Mouse (Mus musculus): ENCODE measurements around the gene Klrg1. TPM values are rescaled to one million over a fixed set of nuclear protein-coding genes. Genes with fewer than 3 reads are reported as not detected.

Klrg1 gene
- polyA plus RNA-seq, 1 experiment from 2014 or later: not detected

DNA sequence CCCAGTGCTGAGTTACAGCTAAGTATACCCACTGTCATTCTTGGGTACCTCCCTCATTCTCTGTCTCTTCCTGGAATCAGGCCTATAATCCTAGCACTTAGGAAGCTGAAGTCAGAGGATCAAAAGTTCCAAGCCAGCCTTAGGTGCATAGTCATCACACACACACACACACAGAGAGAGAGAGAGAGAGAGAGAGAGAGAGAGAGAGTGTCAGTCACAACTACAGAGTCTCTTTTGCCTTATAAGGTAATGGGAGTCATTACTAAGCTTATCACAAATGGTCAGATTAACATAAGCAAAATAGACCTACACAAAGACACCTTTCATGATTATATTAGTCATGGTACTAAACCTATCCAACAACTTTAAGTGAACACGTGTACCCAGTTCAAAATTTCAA is 6.6 kb upstream of the Klrg1 start:
- H3K4me3 ChIP-seq (ENCODE audit: low read depth, low read length): no peak overlapping the region
- no peaks in the 10 kb centered on the region for H3K36me3 ChIP-seq (ENCODE audit: insufficient read depth, low read length)
- H3K4me2 ChIP-seq (replicated peaks; ENCODE audit: low read depth, low read length): no peak overlapping the region
- WGBS: 71% methylated on average over 1 of the region's 1 CpGs
- H3K4me1 ChIP-seq (ENCODE audit: insufficient read depth, low read depth, low read length): no peaks in the 10 kb centered on the region
- no peak overlapping the region for H3K27ac ChIP-seq (ENCODE audit: low read length)
- no peak for ATAC-seq
- H3K9me3 ChIP-seq (ENCODE audit: low read length): no peaks in the 10 kb centered on the region
- no peaks in the 10 kb centered on the region for H3K27me3 ChIP-seq (replicated peaks; ENCODE audit: insufficient read depth, low read length)
- no peak for TF ChIP-seq CTCF (IDR thresholded peaks at IDR 0.05)
- no peak for TF ChIP-seq EP300 (IDR thresholded peaks at IDR 0.05)
- DNase-seq (ENCODE audit: low spot score): no peak
- H3K9ac ChIP-seq (replicated peaks; ENCODE audit: low read depth): no peak overlapping the region

DNA sequence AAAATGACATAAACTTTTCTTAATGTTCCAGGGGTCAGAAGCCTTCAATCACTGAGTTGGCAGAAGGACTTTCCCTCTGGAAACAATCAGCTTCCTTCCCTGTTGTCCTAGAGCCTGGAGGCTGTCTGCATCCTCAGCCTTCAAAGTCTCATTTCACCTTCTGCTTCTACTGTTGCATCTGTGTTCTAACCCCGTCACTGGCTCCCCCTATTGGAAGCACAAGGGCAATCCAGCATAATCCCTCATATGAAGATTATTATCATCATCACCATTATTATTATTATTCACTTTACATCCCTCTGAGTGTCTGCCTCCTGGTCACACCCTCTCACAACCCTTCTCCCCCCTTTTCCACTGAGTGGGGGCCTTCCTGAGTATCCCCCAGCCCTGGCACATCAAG is 5.6 kb upstream of the Klrg1 start:
- Histone ChIP-seq H3K27me3 (replicated peaks; ENCODE audit: insufficient read depth, low read length) (no peaks in the 10 kb centered on the region), H3K4me1 (ENCODE audit: insufficient read depth, low read depth, low read length) (no peaks in the 10 kb centered on the region), H3K9me3 (ENCODE audit: low read length) (no peaks in the 10 kb centered on the region), H3K36me3 (ENCODE audit: insufficient read depth, low read length) (no peaks in the 10 kb centered on the region), H3K4me3 (ENCODE audit: low read depth, low read length) (no peak overlapping the region), H3K9ac (replicated peaks; ENCODE audit: low read depth) (no peak overlapping the region), H3K4me2 (replicated peaks; ENCODE audit: low read depth, low read length) (no peak overlapping the region), H3K27ac (ENCODE audit: low read length) (no peak overlapping the region)
- TF ChIP-seq CTCF (IDR thresholded peaks at IDR 0.05) (peak; percentile 25), EP300 (IDR thresholded peaks at IDR 0.05) (no peak)
- WGBS: 30% methylated on average over 1 of the region's 1 CpGs
- ATAC-seq (no peak), DNase-seq (ENCODE audit: low spot score) (no peak)

DNA sequence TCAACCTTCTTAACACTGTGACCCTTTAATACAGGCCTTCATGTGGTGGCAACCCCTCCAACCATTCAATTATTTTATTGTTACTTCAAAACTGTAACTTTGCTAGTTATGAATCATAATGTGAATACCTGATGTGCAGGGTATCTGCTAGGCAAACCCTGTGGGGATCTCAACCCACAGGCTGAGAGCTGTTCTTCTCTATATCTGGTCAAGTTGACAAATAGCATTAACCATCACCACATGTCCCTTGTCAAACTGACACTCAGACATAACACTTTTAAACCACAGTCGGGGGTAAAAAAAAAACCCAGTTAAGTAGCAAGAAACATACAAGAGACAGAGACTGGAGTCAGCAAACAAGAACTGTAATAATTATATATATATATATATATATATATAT is 2.1 kb upstream of the Klrg1 start:
- ATAC-seq (no peak), DNase-seq (ENCODE audit: low spot score) (no peak)
- Histone ChIP-seq H3K36me3 (ENCODE audit: insufficient read depth, low read length) (no peaks in the 10 kb centered on the region), H3K9ac (replicated peaks; ENCODE audit: low read depth) (no peak overlapping the region), H3K9me3 (ENCODE audit: low read length) (no peaks in the 10 kb centered on the region), H3K4me2 (replicated peaks; ENCODE audit: low read depth, low read length) (no peak overlapping the region), H3K4me3 (ENCODE audit: low read depth, low read length) (no peak overlapping the region), H3K4me1 (ENCODE audit: insufficient read depth, low read depth, low read length) (no peaks in the 10 kb centered on the region), H3K27me3 (replicated peaks; ENCODE audit: insufficient read depth, low read length) (no peaks in the 10 kb centered on the region), H3K27ac (ENCODE audit: low read length) (no peak overlapping the region)
- 48% methylated on average over 1 of the region's 1 CpGs for WGBS
- no peak for TF ChIP-seq CTCF (IDR thresholded peaks at IDR 0.05)
- no peak for TF ChIP-seq EP300 (IDR thresholded peaks at IDR 0.05)

DNA sequence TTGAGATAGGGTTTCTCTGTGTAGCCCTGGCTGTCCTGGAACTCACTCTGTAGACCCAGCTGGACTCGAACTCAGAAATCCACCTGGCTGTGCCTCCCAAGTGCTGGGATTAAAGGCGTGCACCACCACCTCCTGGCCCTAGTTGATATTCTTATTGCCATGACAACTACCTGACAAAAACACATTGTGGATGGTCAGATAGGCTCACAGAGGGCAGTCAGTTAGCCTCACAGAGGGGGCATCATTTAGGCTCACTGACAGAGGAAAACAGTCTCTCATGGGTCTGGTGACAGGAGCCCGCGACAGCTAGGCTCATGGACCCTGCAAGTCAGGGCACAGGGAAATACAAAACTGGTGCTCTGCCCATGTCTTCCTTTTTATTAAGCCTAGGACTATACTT is 1.6 kb upstream of the Klrg1 start:
- no peak for DNase-seq (ENCODE audit: low spot score)
- ATAC-seq: no peak

DNA sequence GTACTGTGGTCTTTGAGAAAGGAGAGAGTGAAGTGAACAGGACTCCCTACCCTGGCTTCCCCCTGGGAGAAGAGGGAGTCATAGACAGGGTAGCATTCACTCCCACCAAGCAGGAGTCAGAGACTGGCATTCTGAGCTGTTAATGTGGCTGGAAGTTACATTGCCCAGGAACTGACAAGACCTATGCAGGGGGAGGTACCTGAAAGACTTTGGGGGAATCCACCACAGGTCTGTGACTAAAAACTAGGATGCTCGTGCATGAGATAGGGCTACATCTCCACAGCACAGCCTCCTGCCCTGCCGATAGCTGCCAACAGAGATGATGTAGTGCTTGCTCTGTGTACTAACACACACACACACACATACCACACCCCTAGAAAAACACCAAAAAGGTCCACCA is 747 bp upstream of the Klrg1 start:
- no peak overlapping the region for H3K27ac ChIP-seq (ENCODE audit: low read length)
- no peak for DNase-seq (ENCODE audit: low spot score)
- no peaks in the 10 kb centered on the region for H3K4me1 ChIP-seq (ENCODE audit: insufficient read depth, low read depth, low read length)
- H3K9me3 ChIP-seq (ENCODE audit: low read length): no peaks in the 10 kb centered on the region
- H3K36me3 ChIP-seq (ENCODE audit: insufficient read depth, low read length): no peaks in the 10 kb centered on the region
- H3K4me2 ChIP-seq (replicated peaks; ENCODE audit: low read depth, low read length): no peak overlapping the region
- ATAC-seq: no peak
- H3K9ac ChIP-seq (replicated peaks; ENCODE audit: low read depth): no peak overlapping the region
- H3K4me3 ChIP-seq (ENCODE audit: low read depth, low read length): no peak overlapping the region
- no peaks in the 10 kb centered on the region for H3K27me3 ChIP-seq (replicated peaks; ENCODE audit: insufficient read depth, low read length)
- 78% methylated on average over 2 of the region's 2 CpGs for WGBS
- TF ChIP-seq EP300 (IDR thresholded peaks at IDR 0.05) (no peak), CTCF (IDR thresholded peaks at IDR 0.05) (no peak)

More for the DNA sequence above, 1.6 kb upstream of the Klrg1 start:
- no peaks in the 10 kb centered on the region for H3K27me3 ChIP-seq (replicated peaks; ENCODE audit: insufficient read depth, low read length)
- no peak overlapping the region for H3K4me3 ChIP-seq (ENCODE audit: low read depth, low read length)
- no peaks in the 10 kb centered on the region for H3K9me3 ChIP-seq (ENCODE audit: low read length)
- H3K27ac ChIP-seq (ENCODE audit: low read length): no peak overlapping the region
- H3K4me1 ChIP-seq (ENCODE audit: insufficient read depth, low read depth, low read length): no peaks in the 10 kb centered on the region
- WGBS: 84% methylated on average over 4 of the region's 4 CpGs
- no peak overlapping the region for H3K9ac ChIP-seq (replicated peaks; ENCODE audit: low read depth)
- TF ChIP-seq CTCF (IDR thresholded peaks at IDR 0.05) (no peak), EP300 (IDR thresholded peaks at IDR 0.05) (no peak)
- no peaks in the 10 kb centered on the region for H3K36me3 ChIP-seq (ENCODE audit: insufficient read depth, low read length)
- H3K4me2 ChIP-seq (replicated peaks; ENCODE audit: low read depth, low read length): no peak overlapping the region

DNA sequence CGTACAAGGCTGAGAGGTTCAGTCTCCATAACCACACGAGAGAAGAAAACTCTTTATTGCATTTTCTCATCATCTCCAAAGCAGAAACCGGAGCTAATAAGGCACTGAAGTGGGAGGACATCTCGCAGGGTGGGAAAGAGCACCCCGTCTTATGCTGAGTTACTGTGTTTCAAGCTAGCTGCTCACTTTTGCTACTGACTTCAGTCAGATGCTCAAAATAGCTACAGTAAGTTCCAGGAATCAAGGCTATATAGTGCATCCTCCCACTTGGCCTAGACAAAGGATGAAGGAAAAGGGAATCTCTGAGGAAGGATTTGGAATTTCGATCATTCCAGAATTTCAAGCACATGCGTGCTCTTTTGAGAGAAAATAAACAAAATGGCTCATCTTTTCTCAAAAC is 6.1 kb downstream of the Klrg1 start:
- WGBS: 75% methylated on average over 7 of the region's 7 CpGs
- no peak overlapping the region for H3K4me2 ChIP-seq (replicated peaks; ENCODE audit: low read depth, low read length)
- DNase-seq (ENCODE audit: low spot score) (no peak), ATAC-seq (no peak)
- TF ChIP-seq EP300 (IDR thresholded peaks at IDR 0.05) (no peak), CTCF (IDR thresholded peaks at IDR 0.05) (no peak)
- H3K27me3 ChIP-seq (replicated peaks; ENCODE audit: insufficient read depth, low read length): no peaks in the 10 kb centered on the region
- no peak overlapping the region for H3K4me3 ChIP-seq (ENCODE audit: low read depth, low read length)
- H3K36me3 ChIP-seq (ENCODE audit: insufficient read depth, low read length): no peaks in the 10 kb centered on the region
- no peaks in the 10 kb centered on the region for H3K4me1 ChIP-seq (ENCODE audit: insufficient read depth, low read depth, low read length)
- H3K27ac ChIP-seq (ENCODE audit: low read length): no peak overlapping the region
- H3K9me3 ChIP-seq (ENCODE audit: low read length): no peaks in the 10 kb centered on the region
- no peak overlapping the region for H3K9ac ChIP-seq (replicated peaks; ENCODE audit: low read depth)

DNA sequence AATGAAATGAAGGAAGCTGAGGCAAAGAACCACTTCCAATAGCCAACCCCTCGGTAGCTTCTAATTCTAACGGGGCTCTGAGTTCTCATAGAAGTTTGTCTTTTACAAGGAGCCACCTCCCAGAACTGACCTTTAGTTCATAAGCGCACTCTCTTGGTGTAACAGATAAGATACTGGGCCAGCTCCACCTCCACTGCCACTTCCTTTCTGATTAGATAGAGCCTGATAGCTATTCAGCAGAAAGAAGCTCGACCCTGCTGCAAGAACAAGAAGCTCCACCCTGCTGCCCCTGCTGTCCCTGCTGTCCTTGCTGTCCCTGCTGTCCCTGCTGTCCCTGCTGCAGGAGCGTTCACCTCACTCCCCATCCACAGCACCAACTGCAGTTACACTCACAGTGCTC is 8.1 kb downstream of the Klrg1 start:
- H3K9me3 ChIP-seq (ENCODE audit: low read length): no peaks in the 10 kb centered on the region
- ATAC-seq (no peak), DNase-seq (ENCODE audit: low spot score) (no peak)
- H3K4me2 ChIP-seq (replicated peaks; ENCODE audit: low read depth, low read length): no peak overlapping the region
- no peaks in the 10 kb centered on the region for H3K36me3 ChIP-seq (ENCODE audit: insufficient read depth, low read length)
- H3K4me1 ChIP-seq (ENCODE audit: insufficient read depth, low read depth, low read length): no peaks in the 10 kb centered on the region
- TF ChIP-seq EP300 (IDR thresholded peaks at IDR 0.05): no peak
- TF ChIP-seq CTCF (IDR thresholded peaks at IDR 0.05): no peak
- WGBS: 30% methylated on average over 5 of the region's 5 CpGs
- no peak overlapping the region for H3K4me3 ChIP-seq (ENCODE audit: low read depth, low read length)
- H3K27ac ChIP-seq (ENCODE audit: low read length): no peak overlapping the region
- H3K9ac ChIP-seq (replicated peaks; ENCODE audit: low read depth): no peak overlapping the region
- H3K27me3 ChIP-seq (replicated peaks; ENCODE audit: insufficient read depth, low read length): no peaks in the 10 kb centered on the region

Measured in lung, postnatal 0 days (tissue).